Mouse (Mus musculus): ENCODE results near the gene Ifi35. TPM values are rescaled to one million over a fixed set of nuclear protein-coding genes. Genes with fewer than 3 reads are reported as not detected.

The Ifi35 gene
- total RNA-seq, 2 experiments from 2014 or later: 39.8 to 47.4 TPM

- ATAC-seq (replicated peaks; ENCODE audit: low FRiP score, poor library complexity, severe bottlenecking): no peak
These were observed 58.9 kb downstream of the Ifi35 start for GRCm38 (mm10) chr11:101507090-101507489.

Other genes with a start within 250 kb of the Ifi35 start
- gene Ezh1, start 221.9 kb upstream of the Ifi35 start, total RNA-seq (2015; ENCODE audit: low replicate concordance): 32.3 and 58.4 TPM in 2 replicates
- gene Ezh1, start 221.9 kb upstream of the Ifi35 start, total RNA-seq (2017; ENCODE audit: low replicate concordance): 43.8 and 53.9 TPM in 2 replicates
- gene Ramp2, start 202.4 kb upstream of the Ifi35 start, total RNA-seq (2015; ENCODE audit: low replicate concordance): not detected in 2 replicates
- not detected in 2 replicates for gene Ramp2, start 202.4 kb upstream of the Ifi35 start, total RNA-seq (2017; ENCODE audit: low replicate concordance)
- gene Vps25, start 194.7 kb upstream of the Ifi35 start, total RNA-seq (2015; ENCODE audit: low replicate concordance): 133 and 142 TPM in 2 replicates
- gene Vps25, start 194.7 kb upstream of the Ifi35 start, total RNA-seq (2017; ENCODE audit: low replicate concordance): 27.3 and 31.7 TPM in 2 replicates
- 0.72 and 5.9 TPM in 2 replicates for gene Wnk4, start 187.8 kb upstream of the Ifi35 start, total RNA-seq (2015; ENCODE audit: low replicate concordance)
- 2.8 and 3.1 TPM in 2 replicates for gene Wnk4, start 187.8 kb upstream of the Ifi35 start, total RNA-seq (2017; ENCODE audit: low replicate concordance)
- 5.8 and 10.1 TPM in 2 replicates for gene Cntd1, start 169.4 kb upstream of the Ifi35 start, total RNA-seq (2015; ENCODE audit: low replicate concordance)
- gene Cntd1, start 169.4 kb upstream of the Ifi35 start, total RNA-seq (2017; ENCODE audit: low replicate concordance): 11.1 and 11.6 TPM in 2 replicates
- gene Coa3, start 169.3 kb upstream of the Ifi35 start, total RNA-seq (2015; ENCODE audit: low replicate concordance): 19.8 and 33.1 TPM in 2 replicates
- 5.3 and 16.2 TPM in 2 replicates for gene Coa3, start 169.3 kb upstream of the Ifi35 start, total RNA-seq (2017; ENCODE audit: low replicate concordance)
- 71.4 and 72.5 TPM in 2 replicates for gene Becn1, start 146.1 kb upstream of the Ifi35 start, total RNA-seq (2015; ENCODE audit: low replicate concordance)
- 273 TPM in 2 replicates for gene Becn1, start 146.1 kb upstream of the Ifi35 start, total RNA-seq (2017; ENCODE audit: low replicate concordance)
- 425 and 456 TPM in 2 replicates for gene Psme3, start 132.2 kb upstream of the Ifi35 start, total RNA-seq (2015; ENCODE audit: low replicate concordance)
- gene Psme3, start 132.2 kb upstream of the Ifi35 start, total RNA-seq (2017; ENCODE audit: low replicate concordance): 261 and 313 TPM in 2 replicates
- 25.2 and 38.6 TPM in 2 replicates for gene Aoc2, start 123.3 kb upstream of the Ifi35 start, total RNA-seq (2015; ENCODE audit: low replicate concordance)
- gene Aoc2, start 123.3 kb upstream of the Ifi35 start, total RNA-seq (2017; ENCODE audit: low replicate concordance): 12.8 and 18.9 TPM in 2 replicates
- gene Aoc3, start 117.8 kb upstream of the Ifi35 start, total RNA-seq (2015; ENCODE audit: low replicate concordance): 2.5 TPM in 1 of 2 replicates, not detected in the other
- 0.51 TPM in 1 of 2 replicates, not detected in the other for gene Aoc3, start 117.8 kb upstream of the Ifi35 start, total RNA-seq (2017; ENCODE audit: low replicate concordance)
- not detected in 2 replicates for gene G6pc, start 80.8 kb upstream of the Ifi35 start, total RNA-seq (2015; ENCODE audit: low replicate concordance)
- not detected in 2 replicates for gene G6pc, start 80.8 kb upstream of the Ifi35 start, total RNA-seq (2017; ENCODE audit: low replicate concordance)
- 2.1 and 20.9 TPM in 2 replicates for gene Aarsd1, start 30.8 kb upstream of the Ifi35 start, total RNA-seq (2015; ENCODE audit: low replicate concordance)
- 13.1 and 27.7 TPM in 2 replicates for gene Aarsd1, start 30.8 kb upstream of the Ifi35 start, total RNA-seq (2017; ENCODE audit: low replicate concordance)
- gene Gm27029, start 23.6 kb upstream of the Ifi35 start, total RNA-seq (2015; ENCODE audit: low replicate concordance): 3.2 TPM in 1 of 2 replicates, not detected in the other
- not detected in 2 replicates for gene Gm27029, start 23.6 kb upstream of the Ifi35 start, total RNA-seq (2017; ENCODE audit: low replicate concordance)
- gene Rundc1, start 23.3 kb upstream of the Ifi35 start, total RNA-seq (2015; ENCODE audit: low replicate concordance): 0.42 and 1.8 TPM in 2 replicates
- gene Rundc1, start 23.3 kb upstream of the Ifi35 start, total RNA-seq (2017; ENCODE audit: low replicate concordance): 1.8 and 2.6 TPM in 2 replicates
- gene Ptges3l, start 23.1 kb upstream of the Ifi35 start, total RNA-seq (2015; ENCODE audit: low replicate concordance): not detected in 2 replicates
- gene Ptges3l, start 23.1 kb upstream of the Ifi35 start, total RNA-seq (2017; ENCODE audit: low replicate concordance): not detected in 2 replicates
- 179 and 183 TPM in 2 replicates for gene Rpl27, start 6.1 kb upstream of the Ifi35 start, total RNA-seq (2015; ENCODE audit: low replicate concordance)
- gene Rpl27, start 6.1 kb upstream of the Ifi35 start, total RNA-seq (2017; ENCODE audit: low replicate concordance): 266 and 615 TPM in 2 replicates
- not detected in 2 replicates for gene Rnd2, start 16.6 kb downstream of the Ifi35 start, total RNA-seq (2015; ENCODE audit: low replicate concordance)
- not detected in 2 replicates for gene Rnd2, start 16.6 kb downstream of the Ifi35 start, total RNA-seq (2017; ENCODE audit: low replicate concordance)
- 9.0 and 13.4 TPM in 2 replicates for gene Vat1, start 17.8 kb downstream of the Ifi35 start, total RNA-seq (2015; ENCODE audit: low replicate concordance)
- 4.7 and 6.1 TPM in 2 replicates for gene Vat1, start 17.8 kb downstream of the Ifi35 start, total RNA-seq (2017; ENCODE audit: low replicate concordance)
- gene Brca1, start 103.5 kb downstream of the Ifi35 start, total RNA-seq (2015; ENCODE audit: low replicate concordance): 85.1 and 137 TPM in 2 replicates
- gene Brca1, start 103.5 kb downstream of the Ifi35 start, total RNA-seq (2017; ENCODE audit: low replicate concordance): 153 and 177 TPM in 2 replicates
- 108 and 112 TPM in 2 replicates for gene Nbr1, start 103.7 kb downstream of the Ifi35 start, total RNA-seq (2015; ENCODE audit: low replicate concordance)
- gene Nbr1, start 103.7 kb downstream of the Ifi35 start, total RNA-seq (2017; ENCODE audit: low replicate concordance): 82.8 and 107 TPM in 2 replicates
- 13.7 and 22.2 TPM in 2 replicates for gene Tmem106a, start 133.8 kb downstream of the Ifi35 start, total RNA-seq (2015; ENCODE audit: low replicate concordance)
- gene Tmem106a, start 133.8 kb downstream of the Ifi35 start, total RNA-seq (2017; ENCODE audit: low replicate concordance): 2.6 and 3.0 TPM in 2 replicates
- not detected in 2 replicates for gene Gm11634, start 150.8 kb downstream of the Ifi35 start, total RNA-seq (2015; ENCODE audit: low replicate concordance)
- gene Gm11634, start 150.8 kb downstream of the Ifi35 start, total RNA-seq (2017; ENCODE audit: low replicate concordance): not detected in 2 replicates
- 81.1 and 91.4 TPM in 2 replicates for gene Rdm1, start 178.8 kb downstream of the Ifi35 start, total RNA-seq (2015; ENCODE audit: low replicate concordance)
- 34.5 and 43.0 TPM in 2 replicates for gene Rdm1, start 178.8 kb downstream of the Ifi35 start, total RNA-seq (2017; ENCODE audit: low replicate concordance)
- not detected in 2 replicates for gene Arl4d, start 217.1 kb downstream of the Ifi35 start, total RNA-seq (2015; ENCODE audit: low replicate concordance)
- gene Arl4d, start 217.1 kb downstream of the Ifi35 start, total RNA-seq (2017; ENCODE audit: low replicate concordance): 1.0 and 1.5 TPM in 2 replicates

Measured in erythroid progenitor cell, adult 5-6 weeks (primary cell).